ENCODE assay signal across 8 mouse cellular contexts in the genomic region with DNA sequence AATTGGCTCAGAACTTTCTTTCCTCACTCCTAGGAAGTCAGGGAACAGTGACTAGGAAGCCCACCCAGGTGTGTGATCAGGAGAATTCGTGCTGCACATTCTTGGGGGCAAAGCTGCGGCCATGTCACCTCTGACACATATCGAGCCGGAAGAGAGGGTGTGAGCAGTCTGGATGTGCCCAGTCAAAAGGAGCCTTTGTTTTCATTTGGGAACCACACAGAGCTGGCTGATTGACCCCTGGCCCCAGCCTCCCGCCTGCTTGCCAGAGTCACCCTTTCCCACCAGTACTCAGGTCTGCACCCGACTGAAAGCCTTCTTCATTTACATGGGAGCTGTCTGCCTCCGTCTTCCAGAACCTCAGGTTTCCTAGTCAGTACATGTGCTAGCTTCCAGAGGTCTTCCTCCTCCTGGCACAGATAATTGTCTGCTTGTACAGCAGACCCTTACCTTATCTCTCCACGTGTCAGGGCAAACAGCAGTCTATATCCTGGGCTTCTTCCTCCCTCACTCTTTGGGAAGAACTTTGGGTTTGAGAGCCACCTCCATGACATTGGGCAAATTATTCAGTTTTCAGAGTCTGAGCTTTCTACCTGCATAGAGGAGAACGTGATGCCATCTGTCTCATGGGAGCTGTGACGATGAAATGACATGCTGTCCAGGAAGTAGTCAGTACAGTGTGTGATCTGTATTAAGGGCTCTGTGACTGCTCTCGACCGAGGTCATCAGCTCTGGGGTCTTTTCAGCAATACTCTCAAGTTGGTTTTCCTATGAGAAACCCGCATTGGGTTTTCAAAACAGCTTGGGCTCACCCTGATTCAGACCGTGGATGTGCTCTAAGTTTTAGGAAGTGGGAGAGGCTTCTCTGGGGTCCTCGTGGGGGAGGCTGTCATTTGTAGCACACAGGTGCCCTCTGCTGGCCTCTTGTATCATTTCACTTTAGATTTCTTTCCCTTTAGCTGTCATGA.
A peak's percentile ranks its signal among the peaks of the same experiment; 100 is the strongest.
DNase-seq lines count a peak whose midpoint lies in the region; ATAC-seq and TF ChIP-seq lines count a peak whose summit lies in the region.
"Had no signal": no experiment of that assay in that cellular context is flagged by ENCODE, and none has a peak within 500 bp of the region (broad histone marks: within the 10 kb centered on the region; RNA-seq: fewer than 3 reads in every experiment).

No protein-coding gene starts in this region.

- H3K9ac ChIP-seq in intestine, embryonic 14.5 days (ENCODE audit: low read length) = no peak overlapping the region
- H3K9ac ChIP-seq in liver, postnatal 0 days (replicated peaks) = 0 out of 2 replicates have a peak overlapping the region, but pooled peaks have one; percentile 28
- no peak overlapping the region for H3K9ac ChIP-seq in neural tube, embryonic 14.5 days (replicated peaks; ENCODE audit: low read depth, low read length)

- no peak for TF ChIP-seq EP300 in liver, postnatal 0 days (IDR thresholded peaks at IDR 0.05; ENCODE audit: low read depth)

- H3K4me1 ChIP-seq in intestine, embryonic 14.5 days (replicated peaks; ENCODE audit: control insufficient read depth, insufficient read depth, low read length) = peaks cover 11% of the 10 kb centered on the region; the same call in 1 of the 2 replicates
- peaks cover 16% of the 10 kb centered on the region for H3K4me1 ChIP-seq in liver, postnatal 0 days (ENCODE audit: insufficient read depth)
- H3K4me1 ChIP-seq in neural tube, embryonic 14.5 days (ENCODE audit: control insufficient read depth, insufficient read depth, low read length) = no peaks in the 10 kb centered on the region

- H3K9me3 ChIP-seq in intestine, embryonic 14.5 days (ENCODE audit: control insufficient read depth, low read length) = no peaks in the 10 kb centered on the region
- no peaks in the 10 kb centered on the region for H3K9me3 ChIP-seq in liver, postnatal 0 days (ENCODE audit: low read length)
- no peaks in the 10 kb centered on the region for H3K9me3 ChIP-seq in neural tube, embryonic 14.5 days (ENCODE audit: control insufficient read depth, low read length)

- H3K27me3 ChIP-seq in intestine, embryonic 14.5 days (replicated peaks; ENCODE audit: control insufficient read depth, insufficient read depth, low read length) = no peaks in the 10 kb centered on the region
- no peaks in the 10 kb centered on the region for H3K27me3 ChIP-seq in liver, postnatal 0 days (ENCODE audit: insufficient read depth, low read length)
- H3K27me3 ChIP-seq in neural tube, embryonic 14.5 days (ENCODE audit: control insufficient read depth, insufficient read depth, low read length) = no peaks in the 10 kb centered on the region

- peak; percentile 80 for ATAC-seq in CD4-positive, CD25-positive, alpha-beta regulatory T cell, adult 4 months
- ATAC-seq in intestine, embryonic 14.5 days (replicated peaks; ENCODE audit: low FRiP score, low TSS enrichment, low read depth) = peak; percentile 81
- peak; percentile 79 for ATAC-seq in liver, postnatal 0 days
- peak; percentile 82 for ATAC-seq in neural tube, embryonic 14.5 days (ENCODE audit: low read depth)

- no peak overlapping the region for H3K4me3 ChIP-seq in intestine, embryonic 14.5 days (ENCODE audit: low read depth, low read length)
- H3K4me3 ChIP-seq in liver, postnatal 0 days (ENCODE audit: low read depth, low read length) = no peak overlapping the region
- H3K4me3 ChIP-seq in neural tube, embryonic 14.5 days (ENCODE audit: low read depth, low read length) = no peak overlapping the region

- DNase-seq in A20 (ENCODE audit: low read depth, low spot score) = peak; percentile 65
- peak; percentile 16 for DNase-seq in c-Kit-positive CD71-positive TER-119-positive erythroid progenitor cells, embryonic 14.5 days (ENCODE audit: low spot score)
- DNase-seq in gastrocnemius, postnatal 10 days = peak; percentile 43
- DNase-seq in intestine, embryonic 14.5 days (ENCODE audit: low spot score) = peak; percentile 76
- peak; percentile 67 for DNase-seq in liver, postnatal 0 days

- WGBS in intestine, embryonic 14.5 days = 38% methylated on average over 15 of the region's 15 CpGs
- WGBS in liver, postnatal 0 days (ENCODE audit: insufficient replicate concordance) = 25% methylated on average over 15 of the region's 15 CpGs
- 30% methylated on average over 15 of the region's 15 CpGs for WGBS in neural tube, embryonic 14.5 days

- H3K4me2 ChIP-seq in intestine, embryonic 14.5 days (ENCODE audit: low read length) = peak overlapping the region; percentile 41
- H3K4me2 ChIP-seq in liver, postnatal 0 days (ENCODE audit: low read depth, low read length) = peak overlapping the region; percentile 48
- no peak overlapping the region; the same call in 1 of the 2 replicates for H3K4me2 ChIP-seq in neural tube, embryonic 14.5 days (ENCODE audit: low read depth, low read length)

- no peaks in the 10 kb centered on the region for H3K36me3 ChIP-seq in intestine, embryonic 14.5 days (ENCODE audit: control insufficient read depth, insufficient read depth, low read length)
- peaks cover 7% of the 10 kb centered on the region for H3K36me3 ChIP-seq in liver, postnatal 0 days (replicated peaks; ENCODE audit: insufficient read depth, low read length)
- H3K36me3 ChIP-seq in neural tube, embryonic 14.5 days (ENCODE audit: control insufficient read depth, insufficient read depth, low read length) = no peaks in the 10 kb centered on the region

- H3K27ac ChIP-seq in intestine, embryonic 14.5 days (ENCODE audit: low read depth) = no peak overlapping the region
- H3K27ac ChIP-seq in liver, postnatal 0 days (ENCODE audit: low read depth) = peak overlapping the region; percentile 90
- no peak overlapping the region for H3K27ac ChIP-seq in neural tube, embryonic 14.5 days (ENCODE audit: low read depth, low read length)
- H3K27ac ChIP-seq: macrophage had no signal

- peak; percentile 79 for TF ChIP-seq CTCF in liver, postnatal 0 days (IDR thresholded peaks at IDR 0.05; ENCODE audit: low read depth)

Comparison
In these comparisons a context has a peak if more than half of its experiments do, and no peak if none do; other contexts are left out.
1. DNase-seq: peak in every context shown above with its lines; median percentile 76 in intestine, embryonic 14.5 days; 67 in liver, postnatal 0 days; 65 in A20; 43 in gastrocnemius, postnatal 10 days; 16 in c-Kit-positive CD71-positive TER-119-positive erythroid progenitor cells, embryonic 14.5 days.